In genomic region chr4:145013187-145013586, GRCm38 (mm10) we compare ENCODE assay signal across 10 mouse cellular contexts.
DNase-seq lines count a peak whose midpoint lies in the region; ATAC-seq and TF ChIP-seq lines count a peak whose summit lies in the region.
"Had no signal": no experiment of that assay in that cellular context is flagged by ENCODE, and none has a peak within 500 bp of the region (broad histone marks: within the 10 kb centered on the region; RNA-seq: fewer than 3 reads in every experiment).

No protein-coding gene starts in this region.

- no peaks in the 10 kb centered on the region for H3K27me3 ChIP-seq in kidney, adult 2 months (replicated peaks; ENCODE audit: control insufficient read depth, insufficient read depth, low read length)
- no peaks in the 10 kb centered on the region for H3K27me3 ChIP-seq in intestine, postnatal 0 days (replicated peaks; ENCODE audit: control insufficient read depth, insufficient read depth, low read length)
- H3K27me3 ChIP-seq: forebrain, embryonic 15.5 days; liver, embryonic 15.5 days; neural tube, embryonic 12.5 days had no signal

- no peak for ATAC-seq in intestine, postnatal 0 days
- ATAC-seq: forebrain, embryonic 15.5 days had no signal

- no peak for DNase-seq in kidney, adult 2 months
- DNase-seq in kidney, adult 9 months = no peak
- DNase-seq in NIH3T3 (ENCODE audit: low read depth) (peak; percentile 74), MN1 (ENCODE audit: low spot score) (no peak)
- DNase-seq in cerebellum, postnatal 25 days = peak; percentile 47 to 66
- DNase-seq in neural tube, embryonic 10.5 days (ENCODE audit: extremely low spot score, low spot score) = no peak

- H3K27ac ChIP-seq in kidney, adult 2 months (ENCODE audit: insufficient read depth, low read depth, low read length) = peak overlapping the region; percentile 77
- peak overlapping the region; percentile 41; the same call in 1 of the 2 replicates for H3K27ac ChIP-seq in intestine, postnatal 0 days (ENCODE audit: low read depth, low read length)
- H3K27ac ChIP-seq: forebrain, embryonic 15.5 days; liver, embryonic 15.5 days; neural tube, embryonic 12.5 days had no signal

- TF ChIP-seq POLR2A in kidney, adult 2 months (IDR thresholded peaks at IDR 0.05; ENCODE audit: low read depth, low read length) = no peak

- 62% methylated on average over 4 of the region's 4 CpGs for WGBS in kidney, adult 2 months
- WGBS in intestine, postnatal 0 days = 72% methylated on average over 4 of the region's 4 CpGs

- H3K9me3 ChIP-seq in intestine, postnatal 0 days (ENCODE audit: control insufficient read depth) = no peaks in the 10 kb centered on the region
- H3K9me3 ChIP-seq: forebrain, embryonic 15.5 days; liver, embryonic 15.5 days; neural tube, embryonic 12.5 days had no signal

- H3K4me2 ChIP-seq in intestine, postnatal 0 days (replicated peaks; ENCODE audit: low read depth) = no peak overlapping the region
- H3K4me2 ChIP-seq: forebrain, embryonic 15.5 days; liver, embryonic 15.5 days; neural tube, embryonic 12.5 days had no signal

- H3K4me1 ChIP-seq in kidney, adult 2 months (ENCODE audit: control insufficient read depth, insufficient read depth, low read length) = peaks cover 47% of the 10 kb centered on the region
- peaks cover 15% of the 10 kb centered on the region for H3K4me1 ChIP-seq in intestine, postnatal 0 days (replicated peaks; ENCODE audit: control insufficient read depth, insufficient read depth, low read length)
- H3K4me1 ChIP-seq: forebrain, embryonic 15.5 days; neural tube, embryonic 12.5 days had no signal

- TF ChIP-seq CTCF in kidney, adult 2 months (conservative IDR thresholded peaks at IDR 0.05; ENCODE audit: insufficient read depth, insufficient read length, low read depth, low read length) = no peak
- no peak for TF ChIP-seq CTCF in intestine, postnatal 0 days (IDR thresholded peaks at IDR 0.05; ENCODE audit: low read depth)

- no peak overlapping the region for H3K4me3 ChIP-seq in kidney, adult 2 months (ENCODE audit: insufficient read depth, low read depth, low read length)
- H3K4me3 ChIP-seq in intestine, postnatal 0 days (ENCODE audit: low read depth, low read length) = no peak overlapping the region
- H3K4me3 ChIP-seq: forebrain, embryonic 15.5 days; liver, embryonic 15.5 days; neural tube, embryonic 12.5 days had no signal

- no peak overlapping the region for H3K9ac ChIP-seq in intestine, postnatal 0 days (ENCODE audit: low read depth, low read length)
- H3K9ac ChIP-seq: forebrain, embryonic 15.5 days; liver, embryonic 15.5 days; neural tube, embryonic 12.5 days had no signal

- peaks cover 1% of the 10 kb centered on the region for H3K36me3 ChIP-seq in kidney, adult 2 months (ENCODE audit: control insufficient read depth, insufficient read depth, low read length)
- peaks cover 17% of the 10 kb centered on the region for H3K36me3 ChIP-seq in intestine, postnatal 0 days (ENCODE audit: control insufficient read depth, insufficient read depth)

Comparison
In these comparisons a context has a peak if more than half of its experiments do, and no peak if none do; other contexts are left out.
1. DNase-seq: peak in NIH3T3 (single experiment) and cerebellum, postnatal 25 days (2 of 2); none in kidney, adult 2 months (single experiment), kidney, adult 9 months (single experiment), neural tube, embryonic 10.5 days (single experiment) and MN1 (single experiment).